Mouse (Mus musculus) intestine, postnatal 0 days (tissue): ENCODE data around the gene Olfr608. TPM values are rescaled to one million over a fixed set of nuclear protein-coding genes. Genes with fewer than 3 reads are reported as not detected.

Experiments
- polyA plus RNA-seq: library from polyadenylated mRNA; unstranded; fragments of >200 nt; fragmentation: Nextera tagmentation; extraction: Ambion mirVana; gene quantifications from 2 replicates; pipeline ENCODE4 v1.2.1, GENCODE M21; 2015

Olfr608 gene
- polyA plus RNA-seq, 1 experiment from 2014 or later, result not detected

Other genes with a start within 250 kb of the Olfr608 start
- not detected in 2 replicates for gene Usp17ld, start 217.4 kb upstream of the Olfr608 start, polyA plus RNA-seq
- not detected in 2 replicates for gene Olfr596, start 164.2 kb upstream of the Olfr608 start, polyA plus RNA-seq
- not detected in 2 replicates for gene Olfr597, start 153.6 kb upstream of the Olfr608 start, polyA plus RNA-seq
- not detected in 2 replicates for gene Olfr598, start 146.3 kb upstream of the Olfr608 start, polyA plus RNA-seq
- not detected in 2 replicates for gene Olfr599, start 134.0 kb upstream of the Olfr608 start, polyA plus RNA-seq
- gene Olfr600, start 120.2 kb upstream of the Olfr608 start, polyA plus RNA-seq, result not detected in 2 replicates
- not detected in 2 replicates for gene Olfr601, start 107.2 kb upstream of the Olfr608 start, polyA plus RNA-seq
- not detected in 2 replicates for gene Olfr603, start 83.7 kb upstream of the Olfr608 start, polyA plus RNA-seq
- gene Usp17lc, start 54.8 kb upstream of the Olfr608 start, polyA plus RNA-seq, result not detected in 2 replicates
- not detected in 2 replicates for gene Olfr605, start 24.4 kb upstream of the Olfr608 start, polyA plus RNA-seq
- not detected in 2 replicates for gene Olfr606, start 20.8 kb upstream of the Olfr608 start, polyA plus RNA-seq
- not detected in 2 replicates for gene Olfr607, start 5.7 kb upstream of the Olfr608 start, polyA plus RNA-seq
- not detected in 2 replicates for gene Olfr609, start 28.2 kb downstream of the Olfr608 start, polyA plus RNA-seq
- not detected in 2 replicates for gene Olfr610, start 42.2 kb downstream of the Olfr608 start, polyA plus RNA-seq
- gene Olfr611, start 51.0 kb downstream of the Olfr608 start, polyA plus RNA-seq, result not detected in 2 replicates
- not detected in 2 replicates for gene Olfr612, start 72.8 kb downstream of the Olfr608 start, polyA plus RNA-seq
- not detected in 2 replicates for gene Olfr613, start 78.2 kb downstream of the Olfr608 start, polyA plus RNA-seq
- gene Olfr615, start 86.2 kb downstream of the Olfr608 start, polyA plus RNA-seq, result not detected in 2 replicates
- not detected in 2 replicates for gene Olfr616, start 99.3 kb downstream of the Olfr608 start, polyA plus RNA-seq
- not detected in 2 replicates for gene Olfr617, start 103.2 kb downstream of the Olfr608 start, polyA plus RNA-seq
- gene Olfr618, start 120.2 kb downstream of the Olfr608 start, polyA plus RNA-seq, result not detected in 2 replicates
- not detected in 2 replicates for gene Olfr619, start 130.7 kb downstream of the Olfr608 start, polyA plus RNA-seq
- gene Olfr620, start 142.7 kb downstream of the Olfr608 start, polyA plus RNA-seq, result not detected in 2 replicates
- not detected in 2 replicates for gene Olfr622, start 172.8 kb downstream of the Olfr608 start, polyA plus RNA-seq
- gene Olfr623, start 193.8 kb downstream of the Olfr608 start, polyA plus RNA-seq, result not detected in 2 replicates
- 0.09 TPM in 2 replicates for gene Olfr624, start 201.3 kb downstream of the Olfr608 start, polyA plus RNA-seq
- not detected in 2 replicates for gene Olfr625-ps1, start 212.8 kb downstream of the Olfr608 start, polyA plus RNA-seq
- gene Olfr243, start 244.8 kb downstream of the Olfr608 start, polyA plus RNA-seq, result not detected in 2 replicates